Comparison of ENCODE assay signal across 8 mouse cellular contexts in the genomic region with DNA sequence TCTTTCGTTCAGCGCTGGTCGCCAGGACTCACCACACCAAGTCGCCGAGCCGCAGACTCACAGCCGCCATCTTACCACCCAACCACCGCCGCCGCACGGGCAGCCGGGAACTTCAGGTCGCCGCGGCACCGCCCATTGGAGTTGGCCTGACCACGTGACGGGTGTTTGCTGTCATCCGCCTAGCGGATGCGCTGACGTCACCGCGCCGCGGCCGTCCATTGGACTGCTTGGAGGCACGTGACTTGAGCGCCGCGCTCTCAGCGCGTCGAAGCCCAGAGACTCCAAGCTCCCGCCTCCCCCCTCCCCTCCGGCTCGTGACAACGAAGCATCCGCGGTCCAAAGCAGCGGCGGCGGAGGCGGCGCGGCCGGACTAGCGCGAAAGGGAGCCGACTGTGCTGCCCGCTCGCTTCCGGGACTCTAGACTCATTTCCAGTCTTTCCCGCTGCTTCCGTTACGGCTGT. TPM values are rescaled to one million over a fixed set of nuclear protein-coding genes. Genes with fewer than 3 reads are reported as not detected.
A peak's percentile ranks its signal among the peaks of the same experiment; 100 is the strongest.
DNase-seq lines count a peak whose midpoint lies in the region; ATAC-seq and TF ChIP-seq lines count a peak whose summit lies in the region.

A gene (minus strand): TSS at position 90 of the 461 bp plus-strand sequence.
A gene (plus strand): TSS at position 284 of the 461 bp plus-strand sequence.

- ATAC-seq in forebrain, embryonic 11.5 days (replicated peaks; ENCODE audit: low FRiP score) = peak; percentile 100
- ATAC-seq in heart, embryonic 16.5 days (replicated peaks; ENCODE audit: extremely low read depth, insufficient read depth, low FRiP score) = peak; percentile 98
- peak; percentile 96 for ATAC-seq in liver, embryonic 15.5 days (ENCODE audit: insufficient read depth)
- ATAC-seq in neural tube, embryonic 12.5 days (ENCODE audit: low FRiP score, low read depth) = peak; percentile 99

- TF ChIP-seq POLR2A in CH12.LX (IDR thresholded peaks at IDR 0.05; ENCODE audit: low read depth, low read length) = peak; percentile 99

- peaks cover 0 to 37% of the 10 kb centered on the region in 2 experiments; a peak in 2 of 4 replicates for H3K4me1 ChIP-seq in CH12.LX (ENCODE audit: control insufficient read depth in 1 of 2, insufficient read depth in 2 of 2)
- 0 out of 2 replicates have a peak, but pooled peaks cover 2% of the 10 kb centered on the region for H3K4me1 ChIP-seq in forebrain, embryonic 11.5 days (replicated peaks; ENCODE audit: control insufficient read depth, insufficient read depth, low read length)
- H3K4me1 ChIP-seq in heart, embryonic 16.5 days (ENCODE audit: control insufficient read depth, insufficient read depth, low read length) = peaks cover 22% of the 10 kb centered on the region
- H3K4me1 ChIP-seq in liver, embryonic 15.5 days (replicated peaks) = peaks cover 32% of the 10 kb centered on the region
- peaks cover 21% of the 10 kb centered on the region for H3K4me1 ChIP-seq in neural tube, embryonic 12.5 days

- peaks cover 50% of the 10 kb centered on the region for H3K79me2 ChIP-seq in CH12.LX (replicated peaks; ENCODE audit: control insufficient read depth, extremely low read depth, insufficient read depth, poor library complexity, severe bottlenecking)

- peak within 1 kb of the TSS; percentile 100 for H3K4me2 ChIP-seq in CH12.LX (ENCODE audit: insufficient read depth, low read depth, poor library complexity, severe bottlenecking)
- H3K4me2 ChIP-seq in forebrain, embryonic 11.5 days (ENCODE audit: low read depth, low read length, severe bottlenecking) = peak within 1 kb of the TSS; percentile 90
- peak within 1 kb of the TSS; percentile 96 for H3K4me2 ChIP-seq in heart, embryonic 16.5 days (ENCODE audit: low read depth, low read length)
- peak within 1 kb of the TSS; percentile 84 for H3K4me2 ChIP-seq in liver, embryonic 15.5 days
- peak within 1 kb of the TSS; percentile 97 for H3K4me2 ChIP-seq in neural tube, embryonic 12.5 days (replicated peaks)

- TF ChIP-seq RAD21 in CH12.LX (IDR thresholded peaks at IDR 0.05; ENCODE audit: low read depth, low read length) = no peak

- H3K36me3 ChIP-seq in CH12.LX (replicated peaks in 1 of 2; ENCODE audit: control insufficient read depth in 1 of 2, insufficient read depth in 1 of 2, low read length in 1 of 2) = peaks cover 29 to 49% of the 10 kb centered on the region in 2 experiments
- H3K36me3 ChIP-seq in forebrain, embryonic 11.5 days (ENCODE audit: control insufficient read depth, insufficient read depth, low read length) = peaks cover 9% of the 10 kb centered on the region; the same call in 1 of the 2 replicates
- H3K36me3 ChIP-seq in heart, embryonic 16.5 days (ENCODE audit: control insufficient read depth, insufficient read depth) = peaks cover 24% of the 10 kb centered on the region
- peaks cover 42% of the 10 kb centered on the region for H3K36me3 ChIP-seq in liver, embryonic 15.5 days (replicated peaks)
- H3K36me3 ChIP-seq in neural tube, embryonic 12.5 days = peaks cover 35% of the 10 kb centered on the region

- WGBS in forebrain, embryonic 11.5 days = 0% methylated on average over 47 of the region's 56 CpGs
- under 1% methylated on average over 56 of the region's 56 CpGs for WGBS in heart, embryonic 16.5 days
- under 1% methylated on average over 56 of the region's 56 CpGs for WGBS in liver, embryonic 15.5 days (ENCODE audit: insufficient replicate concordance)
- WGBS in neural tube, embryonic 12.5 days = under 1% methylated on average over 56 of the region's 56 CpGs

- peak within 1 kb of the TSS; percentile 83 for H3K9ac ChIP-seq in CH12.LX (ENCODE audit: insufficient read depth, low read depth)
- H3K9ac ChIP-seq in forebrain, embryonic 11.5 days (ENCODE audit: low read length) = peak within 1 kb of the TSS; percentile 93
- H3K9ac ChIP-seq in heart, embryonic 16.5 days (ENCODE audit: low read length) = peak within 1 kb of the TSS; percentile 97
- peak within 1 kb of the TSS; percentile 96 for H3K9ac ChIP-seq in liver, embryonic 15.5 days
- H3K9ac ChIP-seq in neural tube, embryonic 12.5 days = peak within 1 kb of the TSS; percentile 92

- DNase-seq in CH12.LX (ENCODE audit: extremely low read depth) = peak; percentile 100
- peak; percentile 98 for DNase-seq in c-Kit-positive CD71-positive TER-119-negative erythroid progenitor cells, embryonic 14.5 days (ENCODE audit: low read depth)
- DNase-seq in forebrain, embryonic 11.5 days (ENCODE audit: low spot score) = peak; percentile 100
- peak; percentile 100 for DNase-seq in kidney, postnatal 36 days
- DNase-seq in telencephalon, adult 2 months (ENCODE audit: low read depth, low spot score) = peak; percentile 98

- in situ Hi-C loops in CH12.LX (cut with MboI; ENCODE audit: low pct_ligation_motif_present, low pct_unique_long_range_greater_than_20kb, low sequenced_read_pairs) = no loop called here

- no peak for TF ChIP-seq CTCF in CH12.LX (conservative IDR thresholded peaks at IDR 0.05 in 1 of 2, IDR thresholded peaks at IDR 0.05 in 1 of 2; ENCODE audit: low read depth in 2 of 2, low read length in 2 of 2)

- TF ChIP-seq EP300 in CH12.LX (IDR thresholded peaks at IDR 0.05; ENCODE audit: low read length) = no peak

- peak within 1 kb of the TSS; percentile 80 to 93 (median 89) for H3K4me3 ChIP-seq in CH12.LX (replicated peaks in 1 of 3; ENCODE audit: low read depth in 2 of 3, low read length in 2 of 3, poor library complexity in 1 of 3)
- peak within 1 kb of the TSS; percentile 98 for H3K4me3 ChIP-seq in forebrain, embryonic 11.5 days (ENCODE audit: low read depth, low read length)
- peak within 1 kb of the TSS; percentile 98 for H3K4me3 ChIP-seq in heart, embryonic 16.5 days (ENCODE audit: low read length)
- peak within 1 kb of the TSS; percentile 93 for H3K4me3 ChIP-seq in liver, embryonic 15.5 days (replicated peaks)
- peak within 1 kb of the TSS; percentile 97 for H3K4me3 ChIP-seq in neural tube, embryonic 12.5 days

- dilution Hi-C loops in CH12.LX (cut with MboI; ENCODE audit: extremely low pct_ligation_motif_present, extremely low pct_unique_long_range_greater_than_20kb, low sequenced_read_pairs) = no loop called here

- H3K27ac ChIP-seq in CH12.LX (ENCODE audit: insufficient read depth, low read depth) = peak within 1 kb of the TSS; percentile 81
- H3K27ac ChIP-seq in forebrain, embryonic 11.5 days (ENCODE audit: low read depth, low read length) = peak within 1 kb of the TSS; percentile 90
- H3K27ac ChIP-seq in heart, embryonic 16.5 days (ENCODE audit: low read length) = peak within 1 kb of the TSS; percentile 100
- peak within 1 kb of the TSS; percentile 98 for H3K27ac ChIP-seq in liver, embryonic 15.5 days (replicated peaks)
- peak within 1 kb of the TSS; percentile 90 for H3K27ac ChIP-seq in neural tube, embryonic 12.5 days

- no peaks in the 10 kb centered on the region for H3K9me3 ChIP-seq in CH12.LX (replicated peaks; ENCODE audit: low read length)
- H3K9me3 ChIP-seq in forebrain, embryonic 11.5 days (ENCODE audit: control insufficient read depth, low read length) = no peaks in the 10 kb centered on the region
- H3K9me3 ChIP-seq in heart, embryonic 16.5 days (replicated peaks; ENCODE audit: control insufficient read depth, low read length) = no peaks in the 10 kb centered on the region
- H3K9me3 ChIP-seq in liver, embryonic 15.5 days (replicated peaks) = no peaks in the 10 kb centered on the region
- no peaks in the 10 kb centered on the region for H3K9me3 ChIP-seq in neural tube, embryonic 12.5 days

- H3K27me3 ChIP-seq in CH12.LX (replicated peaks) = no peaks in the 10 kb centered on the region
- H3K27me3 ChIP-seq in forebrain, embryonic 11.5 days (ENCODE audit: control insufficient read depth, insufficient read depth, low read length) = no peaks in the 10 kb centered on the region
- H3K27me3 ChIP-seq in heart, embryonic 16.5 days (ENCODE audit: control insufficient read depth, insufficient read depth, low read length) = no peaks in the 10 kb centered on the region
- H3K27me3 ChIP-seq in liver, embryonic 15.5 days = no peaks in the 10 kb centered on the region
- no peaks in the 10 kb centered on the region for H3K27me3 ChIP-seq in neural tube, embryonic 12.5 days (replicated peaks)

TF ChIP-seq in CH12.LX, 34 proteins besides CTCF, POLR2A, EP300 and RAD21 (continues in another document):
- TF ChIP-seq SMC3 (IDR thresholded peaks at IDR 0.05; ENCODE audit: low read depth, low read length) (no peak), ETS1 (conservative IDR thresholded peaks at IDR 0.05; ENCODE audit: low read depth, low read length) (peak; percentile 71), ZC3H11A (IDR thresholded peaks at IDR 0.05; ENCODE audit: low read depth, low read length) (no peak), E2F4 (IDR thresholded peaks at IDR 0.05; ENCODE audit: insufficient replicate concordance, low read depth, low read length) (peak; percentile 73; the same call in 1 of the 2 replicates), MXI1 (IDR thresholded peaks at IDR 0.05; ENCODE audit: low read depth, low read length) (peak; percentile 93), PAX5 (IDR thresholded peaks at IDR 0.05; ENCODE audit: low read length) (no peak), KAT2A (IDR thresholded peaks at IDR 0.05; ENCODE audit: insufficient replicate concordance, low read length) (peak; percentile 72; the same call in 1 of the 2 replicates), MAFK (IDR thresholded peaks at IDR 0.05; ENCODE audit: insufficient replicate concordance, low read length) (no peak), USF2 (conservative IDR thresholded peaks at IDR 0.05; ENCODE audit: low read depth, low read length) (peak; percentile 100), UBTF (IDR thresholded peaks at IDR 0.05; ENCODE audit: low read depth, low read length) (no peak), ZMIZ1 (IDR thresholded peaks at IDR 0.05; ENCODE audit: low read depth, low read length) (peak; percentile 94)

RNA-seq across cellular contexts. Expression of the first gene that starts in this region (rescaled TPM):
- total RNA-seq in CH12.LX (2012; rRNA removed) (90.6 and 103 TPM in 2 replicates), CH12.LX (2014; rRNA removed) (130 and 134 TPM in 2 replicates)
- polyA plus RNA-seq in CH12.LX (2012; ENCODE audit: insufficient read length, low read depth) = 125 and 132 TPM in 2 replicates
- polyA plus RNA-seq in forebrain, embryonic 11.5 days (2014; fragmentation: Nextera tagmentation; extraction: Ambion mirVana) = 174 and 184 TPM in 2 replicates
- 90.5 and 95.8 TPM in 2 replicates for polyA plus RNA-seq in heart, embryonic 16.5 days (2015; fragmentation: Nextera tagmentation; extraction: Ambion mirVana)
- 41.6 and 46.0 TPM in 2 replicates for polyA plus RNA-seq in liver, embryonic 15.5 days (2015; fragmentation: Nextera tagmentation; extraction: Ambion mirVana)
- 217 and 234 TPM in 2 replicates for polyA plus RNA-seq in neural tube, embryonic 12.5 days (2016; fragmentation: Nextera tagmentation; extraction: Ambion mirVana)

RNA-seq across cellular contexts. Expression of the second gene that starts in this region (rescaled TPM):
- total RNA-seq in CH12.LX (2012; rRNA removed) = 31.0 and 33.2 TPM in 2 replicates
- total RNA-seq in CH12.LX (2014; rRNA removed) = 14.3 and 17.4 TPM in 2 replicates
- 30.4 and 32.5 TPM in 2 replicates for polyA plus RNA-seq in CH12.LX (2012; ENCODE audit: insufficient read length, low read depth)
- polyA plus RNA-seq in forebrain, embryonic 11.5 days (2014; fragmentation: Nextera tagmentation; extraction: Ambion mirVana) = 25.2 and 25.4 TPM in 2 replicates
- 13.4 and 14.0 TPM in 2 replicates for polyA plus RNA-seq in heart, embryonic 16.5 days (2015; fragmentation: Nextera tagmentation; extraction: Ambion mirVana)
- 8.5 and 9.5 TPM in 2 replicates for polyA plus RNA-seq in liver, embryonic 15.5 days (2015; fragmentation: Nextera tagmentation; extraction: Ambion mirVana)
- polyA plus RNA-seq in neural tube, embryonic 12.5 days (2016; fragmentation: Nextera tagmentation; extraction: Ambion mirVana) = 25.2 and 25.5 TPM in 2 replicates

Comparison
In these comparisons a context has a peak if more than half of its experiments do, and no peak if none do; other contexts are left out.
1. Peak in every context shown above with its lines: DNase-seq, ATAC-seq, H3K4me3 ChIP-seq and H3K27ac ChIP-seq.